Mouse (Mus musculus): ENCODE measurements around the gene Ubxn10. TPM values are rescaled to one million over a fixed set of nuclear protein-coding genes. Genes with fewer than 3 reads are reported as not detected.

Ubxn10 gene
- total RNA-seq, 4 experiments from 2014 or later, result 1.1 to 1.9 (median 1.5) TPM

- DNase-seq (ENCODE audit: low spot score in 2 of 2), result no peak
These were observed 2.9 kb downstream of the Ubxn10 start for GRCm38 (mm10) chr4:138734105-138734504.

GRCm38 (mm10) chr4:138729018-138729703 is 7.8 kb downstream of the Ubxn10 start:
- no peak for DNase-seq (ENCODE audit: low spot score in 2 of 2)

GRCm38 (mm10) chr4:138725751-138726150 is 11.2 kb downstream of the Ubxn10 start:
- no peak for DNase-seq (ENCODE audit: low spot score in 2 of 2)

GRCm38 (mm10) chr4:138725127-138725461 is 11.9 kb downstream of the Ubxn10 start:
- DNase-seq (ENCODE audit: low spot score in 2 of 2), result peak in 1 of 2 experiments; percentile 54

- peak; percentile 43 to 55 for DNase-seq (ENCODE audit: low spot score in 2 of 2)
These were observed 12.4 kb downstream of the Ubxn10 start, which contains the start of gene Pla2g2c for GRCm38 (mm10) chr4:138724354-138725126. TSS of gene Pla2g2c (plus strand) at chr4:138724792.

- peak; percentile 60 to 72 for DNase-seq (ENCODE audit: low spot score in 2 of 2)
These were observed 13.3 kb downstream of the Ubxn10 start for GRCm38 (mm10) chr4:138723493-138724281.

- DNase-seq (ENCODE audit: low spot score in 2 of 2), result no peak
These were observed 17.7 kb downstream of the Ubxn10 start for GRCm38 (mm10) chr4:138719264-138719596.

- no peak for DNase-seq (ENCODE audit: low spot score in 2 of 2)
These were observed 18.2 kb downstream of the Ubxn10 start for GRCm38 (mm10) chr4:138718586-138719263.

- DNase-seq (ENCODE audit: low spot score in 2 of 2), result no peak
These were observed 20.3 kb downstream of the Ubxn10 start for GRCm38 (mm10) chr4:138716697-138717096.

- no peak for DNase-seq (ENCODE audit: low spot score in 2 of 2)
These were observed 22.8 kb downstream of the Ubxn10 start for GRCm38 (mm10) chr4:138714186-138714585.

- DNase-seq (ENCODE audit: low spot score in 2 of 2), result no peak
These were observed 24.3 kb downstream of the Ubxn10 start for GRCm38 (mm10) chr4:138712621-138713020.

- no peak for DNase-seq (ENCODE audit: low spot score in 2 of 2)
These were observed 24.9 kb downstream of the Ubxn10 start for GRCm38 (mm10) chr4:138712096-138712495.

- no peak for DNase-seq (ENCODE audit: low spot score in 2 of 2)
These were observed 25.7 kb downstream of the Ubxn10 start for GRCm38 (mm10) chr4:138711051-138711820.

GRCm38 (mm10) chr4:138710633-138711032 is 26.3 kb downstream of the Ubxn10 start:
- peak; percentile 51 to 72 for DNase-seq (ENCODE audit: low spot score in 2 of 2)

- no peak for DNase-seq (ENCODE audit: low spot score in 2 of 2)
These were observed 27.0 kb downstream of the Ubxn10 start for GRCm38 (mm10) chr4:138709944-138710343.

GRCm38 (mm10) chr4:138709246-138709645 is 27.7 kb downstream of the Ubxn10 start:
- DNase-seq (ENCODE audit: low spot score in 2 of 2), result no peak

GRCm38 (mm10) chr4:138708636-138709035 is 28.3 kb downstream of the Ubxn10 start:
- no peak for DNase-seq (ENCODE audit: low spot score in 2 of 2)

- DNase-seq (ENCODE audit: low spot score in 2 of 2), result no peak
These were observed 30.3 kb downstream of the Ubxn10 start for GRCm38 (mm10) chr4:138706620-138707019.

GRCm38 (mm10) chr4:138704169-138704568 is 32.8 kb downstream of the Ubxn10 start:
- DNase-seq (ENCODE audit: low spot score in 2 of 2), result no peak

- no peak for DNase-seq (ENCODE audit: low spot score in 2 of 2)
These were observed 33.4 kb downstream of the Ubxn10 start for GRCm38 (mm10) chr4:138703591-138703990.

- DNase-seq (ENCODE audit: low spot score in 2 of 2), result no peak
These were observed 34.4 kb downstream of the Ubxn10 start for GRCm38 (mm10) chr4:138702528-138702927.
